Mouse (Mus musculus) MEL (cell line): ENCODE results near the gene Gng7. TPM values are rescaled to one million over a fixed set of nuclear protein-coding genes. Genes with fewer than 3 reads are reported as not detected.

Experiments
- DNase-seq: peaks from one replicate; pipeline ENCODE4 v3.0.0; 2011; ENCODE audit warnings: low read depth, low spot score
- H3K27ac ChIP-seq: 2 replicates; pipeline ENCODE4 v1.5.1; 2012; ENCODE audit warnings: low read depth, mild to moderate bottlenecking, control low read depth, low read length, moderate library complexity; ENCODE audit not compliant: control insufficient read depth
- H3K27me3 ChIP-seq, 2 experiments: fragments of 150-350 bp in 1 of 2; sonication (generic) in 1 of 2; 2 replicates each; pipeline ENCODE4 v1.6.1; 2012; ENCODE audit warnings: low read length in 2 of 2, mild to moderate bottlenecking in 2 of 2, improper control_type of control experiment in 1 of 2, moderate library complexity in 1 of 2; ENCODE audit not compliant: insufficient read depth in 2 of 2, control insufficient read depth in 1 of 2
- H3K36me3 ChIP-seq, 2 experiments: 2 replicates each; pipeline ENCODE4 v1.6.1; 2012 to 2014; ENCODE audit warnings: low read length in 2 of 2, improper control_type of control experiment in 1 of 2, inconsistent platforms in 1 of 2, mild to moderate bottlenecking in 1 of 2; ENCODE audit not compliant: insufficient read depth in 2 of 2, control insufficient read depth in 1 of 2
- H3K4me1 ChIP-seq, 2 experiments: fragments of 150-350 bp in 1 of 2; sonication (generic) in 1 of 2; 2 replicates each; pipeline ENCODE4 v1.6.1; 2012; ENCODE audit warnings: low read length in 2 of 2, improper control_type of control experiment in 1 of 2, mild to moderate bottlenecking in 1 of 2; ENCODE audit not compliant: insufficient read depth in 2 of 2, control insufficient read depth in 1 of 2
- H3K4me3 ChIP-seq, 2 experiments: fragments of 150-350 bp in 1 of 2; sonication (generic) in 1 of 2; 2 replicates each; pipeline ENCODE4 v1.5.1; 2012; ENCODE audit warnings: low read depth in 2 of 2, low read length in 2 of 2, mild to moderate bottlenecking in 2 of 2, moderate library complexity in 2 of 2, control low read depth in 1 of 2, improper control_type of control experiment in 1 of 2; ENCODE audit not compliant: control insufficient read depth in 1 of 2, insufficient read depth in 1 of 2
- H3K79me2 ChIP-seq: 2 replicates; pipeline ENCODE4 v1.6.1; 2012; ENCODE audit warnings: mild to moderate bottlenecking, low read length, moderate library complexity; ENCODE audit not compliant: control insufficient read depth, poor library complexity, insufficient read depth
- H3K9ac ChIP-seq: 2 replicates; pipeline ENCODE4 v1.6.1; 2012; ENCODE audit warnings: low read depth, mild to moderate bottlenecking, control low read depth, low read length, moderate library complexity; ENCODE audit not compliant: control insufficient read depth, poor library complexity, severe bottlenecking
- H3K9me3 ChIP-seq: fragments of 150-350 bp; sonication (generic); replicated peaks from 2 replicates; pipeline ENCODE4 v1.6.1; 2012; ENCODE audit warnings: mild to moderate bottlenecking, low read length, improper control_type of control experiment, moderate library complexity; ENCODE audit not compliant: insufficient read depth
- BHLHE40 ChIP-seq: IDR thresholded peaks from 2 replicates; pipeline ENCODE4 v1.6.1; 2012; ENCODE audit warnings: low read depth, mild to moderate bottlenecking, inconsistent platforms, low read length, improper control_type of control experiment, borderline replicate concordance
- CTCF ChIP-seq, 3 experiments: IDR thresholded peaks in 2 of 3; conservative IDR thresholded peaks in 1 of 3; 2 replicates each; pipeline ENCODE4 v1.5.1; 2011 to 2012; ENCODE audit warnings: low read length in 3 of 3, low read depth in 2 of 3, mild to moderate bottlenecking in 2 of 3, improper control_type of control experiment in 1 of 3, inconsistent platforms in 1 of 3, mixed read lengths in 1 of 3, moderate library complexity in 1 of 3; ENCODE audit not compliant: control insufficient read depth in 1 of 3, insufficient read depth in 1 of 3, poor library complexity in 1 of 3, severe bottlenecking in 1 of 3
- ELF1 ChIP-seq: IDR thresholded peaks from 2 replicates; pipeline ENCODE4 v1.6.1; 2014; ENCODE audit warnings: low read depth, mild to moderate bottlenecking, inconsistent platforms, low read length, improper control_type of control experiment, moderate library complexity
- MAX ChIP-seq: IDR thresholded peaks from 2 replicates; pipeline ENCODE4 v1.6.1; 2011; ENCODE audit warnings: low read length, improper control_type of control experiment
- NRF1 ChIP-seq: IDR thresholded peaks from 2 replicates; pipeline ENCODE4 v1.6.1; 2014; ENCODE audit warnings: low read depth, mild to moderate bottlenecking, inconsistent platforms, low read length, improper control_type of control experiment, moderate library complexity; ENCODE audit not compliant: poor library complexity, insufficient read depth, severe bottlenecking
- POLR2AphosphoS2 ChIP-seq: IDR thresholded peaks from 2 replicates; pipeline ENCODE4 v1.6.1; 2011; ENCODE audit warnings: low read length, improper control_type of control experiment
- RCOR1 ChIP-seq: IDR thresholded peaks from 2 replicates; pipeline ENCODE4 v1.6.1; 2012; ENCODE audit warnings: low read depth, mild to moderate bottlenecking, inconsistent platforms, low read length, improper control_type of control experiment
- TCF12 ChIP-seq: IDR thresholded peaks from 2 replicates; pipeline ENCODE4 v1.6.1; 2014; ENCODE audit warnings: low read depth, mild to moderate bottlenecking, inconsistent platforms, low read length, improper control_type of control experiment, moderate library complexity
- USF1 ChIP-seq: IDR thresholded peaks from 2 replicates; pipeline ENCODE4 v1.6.1; 2014; ENCODE audit warnings: low read depth, mild to moderate bottlenecking, inconsistent platforms, low read length, improper control_type of control experiment, moderate library complexity
- ZKSCAN1 ChIP-seq: IDR thresholded peaks from 2 replicates; pipeline ENCODE4 v1.6.1; 2012; ENCODE audit warnings: low read depth, mild to moderate bottlenecking, inconsistent platforms, low read length, improper control_type of control experiment, moderate library complexity
- polyA plus RNA-seq, 2 experiments: library from polyadenylated mRNA; stranded (reverse) in 1 of 2; unstranded in 1 of 2; fragments of >175 nt in 1 of 2; fragments of >200 nt in 1 of 2; gene quantifications; 2 replicates each; pipeline versions ENCODE4 v1.2.1 to v1.2.4; 2012; ENCODE audit warnings: low replicate concordance in 2 of 2, low read depth in 1 of 2; ENCODE audit not compliant: insufficient read length in 2 of 2, insufficient read depth in 1 of 2, missing spikeins in 1 of 2
- total RNA-seq: library from RNA; depleted of rRNA; stranded (reverse); fragments of 300-350 nt; gene quantifications from 2 replicates; pipeline ENCODE4 v1.2.3, GENCODE M21; 2012

Gng7 gene
- total and polyA plus RNA-seq, 3 experiments, result 1.3 to 6.2 TPM; not detected in 1

- Histone ChIP-seq H3K36me3 (peaks cover 0 to 19% of the 10 kb centered on the region in 2 experiments; a peak in 2 of 4 replicates), H3K79me2 (no peaks in the 10 kb centered on the region), H3K9me3 (no peaks in the 10 kb centered on the region), H3K4me3 (no peak overlapping the region), H3K4me1 (peaks cover 5 to 32% of the 10 kb centered on the region in 2 experiments; a peak in 3 of 4 replicates), H3K9ac (no peak overlapping the region), H3K27ac (no peak overlapping the region), H3K27me3 (no peaks in the 10 kb centered on the region)
- TF ChIP-seq ELF1 (no peak), TCF12 (no peak), USF1 (no peak), POLR2AphosphoS2 (no peak), BHLHE40 (no peak), ZKSCAN1 (no peak), RCOR1 (no peak)
- no peak for DNase-seq
Observed at GRCm38 (mm10) chr10:80947802-80948201, 66.9 kb downstream of the Gng7 start.

- peak; percentile 47 for DNase-seq
- H3K4me1 ChIP-seq, result peaks cover 5 to 32% of the 10 kb centered on the region in 2 experiments; a peak in 3 of 4 replicates
- no peaks in the 10 kb centered on the region for H3K79me2 ChIP-seq
- H3K27ac ChIP-seq, result no peak overlapping the region
- no peaks in the 10 kb centered on the region for H3K9me3 ChIP-seq
- H3K36me3 ChIP-seq, result peaks cover 0 to 16% of the 10 kb centered on the region in 2 experiments; a peak in 2 of 4 replicates
- H3K9ac ChIP-seq, result no peak overlapping the region
- TF ChIP-seq CTCF (IDR thresholded peaks at IDR 0.05 in 2 of 3, conservative IDR thresholded peaks at IDR 0.05 in 1 of 3; ENCODE audit: control insufficient read depth in 1 of 3, insufficient read depth in 1 of 3, low read depth in 2 of 3, low read length in 3 of 3, poor library complexity in 1 of 3, severe bottlenecking in 1 of 3), result peak; percentile 56 to 85 (median 67)
- TF ChIP-seq ELF1, result no peak
- H3K4me3 ChIP-seq, result no peak overlapping the region
- H3K27me3 ChIP-seq, result no peaks in the 10 kb centered on the region
Observed at GRCm38 (mm10) chr10:80946684-80947437, 67.9 kb downstream of the Gng7 start.

GRCm38 (mm10) chr10:80944231-80944630 lies 70.5 kb downstream of the Gng7 start:
- peaks cover 7 to 22% of the 10 kb centered on the region in 2 experiments; a peak in 3 of 4 replicates for H3K4me1 ChIP-seq
- no peak overlapping the region for H3K4me3 ChIP-seq
- TF ChIP-seq POLR2AphosphoS2, result no peak
- no peak for TF ChIP-seq MAX
- no peak for TF ChIP-seq NRF1
- peaks cover 0 to 10% of the 10 kb centered on the region in 2 experiments; a peak in 1 of 4 replicates for H3K36me3 ChIP-seq
- DNase-seq, result no peak
- H3K9ac ChIP-seq, result no peak overlapping the region
- H3K27ac ChIP-seq, result no peak overlapping the region
- H3K27me3 ChIP-seq, result no peaks in the 10 kb centered on the region
- H3K79me2 ChIP-seq, result no peaks in the 10 kb centered on the region
- H3K9me3 ChIP-seq, result no peaks in the 10 kb centered on the region
